8 mouse cellular contexts compared by ENCODE assay signal in genomic region chr4:109475078-109475477, GRCm38 (mm10). TPM values are rescaled to one million over a fixed set of nuclear protein-coding genes. Genes with fewer than 3 reads are reported as not detected.
DNase-seq lines count a peak whose midpoint lies in the region; ATAC-seq and TF ChIP-seq lines count a peak whose summit lies in the region.

No protein-coding gene starts in this region.

- 0 out of 2 replicates have a peak, but pooled peaks cover 6% of the 10 kb centered on the region for H3K36me3 ChIP-seq in heart, embryonic 15.5 days
- H3K36me3 ChIP-seq in hindbrain, embryonic 10.5 days, result peaks cover 13% of the 10 kb centered on the region
- H3K36me3 ChIP-seq in midbrain, embryonic 10.5 days, result peaks cover 15% of the 10 kb centered on the region
- H3K36me3 ChIP-seq in thymus, adult 2 months (ENCODE audit: control insufficient read depth, insufficient read depth, low read length), result no peaks in the 10 kb centered on the region

- no peaks in the 10 kb centered on the region for H3K9me3 ChIP-seq in heart, embryonic 15.5 days (replicated peaks)
- H3K9me3 ChIP-seq in hindbrain, embryonic 10.5 days, result no peaks in the 10 kb centered on the region
- H3K9me3 ChIP-seq in midbrain, embryonic 10.5 days (replicated peaks), result no peaks in the 10 kb centered on the region

- H3K4me1 ChIP-seq in heart, embryonic 15.5 days (replicated peaks), result peaks cover 20% of the 10 kb centered on the region
- H3K4me1 ChIP-seq in hindbrain, embryonic 10.5 days (replicated peaks), result peaks cover 14% of the 10 kb centered on the region
- peaks cover 12% of the 10 kb centered on the region for H3K4me1 ChIP-seq in midbrain, embryonic 10.5 days
- H3K4me1 ChIP-seq in thymus, adult 2 months (replicated peaks; ENCODE audit: control insufficient read depth, insufficient read depth, low read length), result no peaks in the 10 kb centered on the region

- no peak for DNase-seq in heart, postnatal 25 days (ENCODE audit: low spot score)
- DNase-seq in NIH3T3 (ENCODE audit: low read depth), result peak; percentile 25
- no peak for DNase-seq in hindbrain, embryonic 10.5 days (ENCODE audit: low spot score)
- DNase-seq in midbrain, embryonic 10.5 days (ENCODE audit: low spot score), result no peak
- no peak for DNase-seq in gastrocnemius, postnatal 25 days
- DNase-seq in thymus, postnatal 0 days (ENCODE audit: low spot score), result no peak
- DNase-seq in thymus, adult 2 months, result no peak

- peak overlapping the region; percentile 67 for H3K4me2 ChIP-seq in heart, embryonic 15.5 days

- H3K4me3 ChIP-seq in heart, embryonic 15.5 days, result peak overlapping the region; percentile 94
- peak overlapping the region; percentile 90 for H3K4me3 ChIP-seq in hindbrain, embryonic 10.5 days
- H3K4me3 ChIP-seq in midbrain, embryonic 10.5 days, result peak overlapping the region; percentile 89
- H3K4me3 ChIP-seq in thymus, adult 2 months (ENCODE audit: control insufficient read depth, insufficient read depth, low read length), result no peak overlapping the region

- no peak for TF ChIP-seq POLR2A in thymus, adult 2 months (IDR thresholded peaks at IDR 0.05; ENCODE audit: control insufficient read depth, extremely low read depth, insufficient read depth, low read length, poor library complexity)

- 0 out of 2 replicates have a peak overlapping the region, but pooled peaks have one; percentile 41 for H3K9ac ChIP-seq in heart, embryonic 15.5 days

- H3K27ac ChIP-seq in heart, embryonic 15.5 days, result 0 out of 2 replicates have a peak overlapping the region, but pooled peaks have one; percentile 96
- no peak overlapping the region for H3K27ac ChIP-seq in hindbrain, embryonic 10.5 days
- H3K27ac ChIP-seq in midbrain, embryonic 10.5 days (replicated peaks), result 0 out of 2 replicates have a peak overlapping the region, but pooled peaks have one; percentile 98
- no peak overlapping the region for H3K27ac ChIP-seq in thymus, adult 2 months (ENCODE audit: control insufficient read depth, insufficient read depth, low read length)

- 47% methylated on average over 2 of the region's 2 CpGs for WGBS in heart, embryonic 15.5 days
- WGBS in hindbrain, embryonic 10.5 days, result 56% methylated on average over 2 of the region's 2 CpGs
- 68% methylated on average over 2 of the region's 2 CpGs for WGBS in midbrain, embryonic 10.5 days
- WGBS in thymus, adult 2 months, result 84% methylated on average over 2 of the region's 2 CpGs

- intact Hi-C loops in heart, postnatal 25 days (cut with DNase I), result loop anchor here (2.0 kb wide), 1 partner anchor 14 kb away; no protein-coding TSS in a partner anchor

- TF ChIP-seq CTCF in thymus, adult 2 months (IDR thresholded peaks at IDR 0.05; ENCODE audit: borderline replicate concordance, control insufficient read depth, extremely low read depth, insufficient read depth, low read length, poor library complexity), result no peak

- no peak for ATAC-seq in heart, embryonic 15.5 days (replicated peaks; ENCODE audit: insufficient number of reproducible peaks, insufficient read depth, low FRiP score, low read depth)

- H3K27me3 ChIP-seq in heart, embryonic 15.5 days, result no peaks in the 10 kb centered on the region
- H3K27me3 ChIP-seq in hindbrain, embryonic 10.5 days (ENCODE audit: insufficient read depth, poor library complexity, severe bottlenecking), result no peaks in the 10 kb centered on the region
- H3K27me3 ChIP-seq in midbrain, embryonic 10.5 days (ENCODE audit: low read depth, poor library complexity, severe bottlenecking), result no peaks in the 10 kb centered on the region
- no peaks in the 10 kb centered on the region for H3K27me3 ChIP-seq in thymus, adult 2 months (ENCODE audit: control insufficient read depth, insufficient read depth, low read length)

RNA-seq across cellular contexts. Expression of gene Rnf11, which starts 9.4 kb away (rescaled TPM):
- 45.8 and 48.0 TPM in 2 replicates for polyA plus RNA-seq in heart, embryonic 15.5 days (2015; fragmentation: Nextera tagmentation; extraction: Ambion mirVana)
- total RNA-seq in heart, postnatal 25 days (2021), result 100 to 1,000 TPM; 104 to 106 TPM
- polyA plus RNA-seq in hindbrain, embryonic 10.5 days (2016; fragmentation: Nextera tagmentation; extraction: Ambion mirVana), result 23.4 and 30.3 TPM in 2 replicates
- 24.5 and 30.9 TPM in 2 replicates for polyA plus RNA-seq in midbrain, embryonic 10.5 days (2016; fragmentation: Nextera tagmentation; extraction: Ambion mirVana)
- 100 to 1,000 TPM in 1 of 2 experiments, 10 to 100 TPM in 1; 95.4 to 123 TPM for total RNA-seq in gastrocnemius, postnatal 25 days (2021)
- polyA plus RNA-seq in thymus, postnatal 0 days (2015; fragmentation: Nextera tagmentation; extraction: Ambion mirVana), result 24.6 and 26.5 TPM in 2 replicates
- polyA plus RNA-seq in thymus, adult 2 months (2012; rRNA removed), result 16.1 and 23.8 TPM in 2 replicates

RNA-seq across cellular contexts. Expression of gene 4930522H14Rik, which starts 56.0 kb away (rescaled TPM):
- not detected in 2 replicates for polyA plus RNA-seq in heart, embryonic 15.5 days (2015; fragmentation: Nextera tagmentation; extraction: Ambion mirVana)
- not detected for total RNA-seq in heart, postnatal 25 days (2021)
- not detected in 2 replicates for polyA plus RNA-seq in hindbrain, embryonic 10.5 days (2016; fragmentation: Nextera tagmentation; extraction: Ambion mirVana)
- polyA plus RNA-seq in midbrain, embryonic 10.5 days (2016; fragmentation: Nextera tagmentation; extraction: Ambion mirVana), result not detected in 2 replicates
- not detected for total RNA-seq in gastrocnemius, postnatal 25 days (2021)
- polyA plus RNA-seq in thymus, postnatal 0 days (2015; fragmentation: Nextera tagmentation; extraction: Ambion mirVana), result not detected in 2 replicates
- polyA plus RNA-seq in thymus, adult 2 months (2012; rRNA removed), result not detected in 2 replicates

Comparison
In these comparisons a context has a peak if more than half of its experiments do, and no peak if none do; other contexts are left out.
1. H3K27ac ChIP-seq: peak in heart, embryonic 15.5 days (single experiment) and midbrain, embryonic 10.5 days (single experiment); none in hindbrain, embryonic 10.5 days (single experiment) and thymus, adult 2 months (single experiment).